Mouse (Mus musculus) ES-E14 (cell line): ENCODE measurements around the gene Arhgap31. TPM values are rescaled to one million over a fixed set of nuclear protein-coding genes. Genes with fewer than 3 reads are reported as not detected.

Experiments
- DNase-seq: peaks from one replicate; pipeline ENCODE4 v3.0.0-alpha.2; 2013; ENCODE audit warnings: low read depth, low spot score
- H3K27ac ChIP-seq: 2 replicates; pipeline ENCODE4 v1.5.1; 2012; ENCODE audit warnings: low read depth, mild to moderate bottlenecking, low read length, moderate library complexity, mixed read lengths; ENCODE audit not compliant: poor library complexity, insufficient read depth, severe bottlenecking
- H3K36me3 ChIP-seq: 2 replicates; pipeline ENCODE4 v1.6.1; 2012; ENCODE audit warnings: mild to moderate bottlenecking, low read length, moderate library complexity, mixed read lengths; ENCODE audit not compliant: control insufficient read depth, poor library complexity, insufficient read depth, severe bottlenecking
- H3K4me1 ChIP-seq, 2 experiments: fragments of 150-350 bp in 1 of 2; sonication (generic) in 1 of 2; 2 replicates each; pipeline ENCODE4 v1.6.1; 2012; ENCODE audit warnings: low read length in 2 of 2, mild to moderate bottlenecking in 1 of 2, mixed read lengths in 1 of 2; ENCODE audit not compliant: control insufficient read depth in 2 of 2, insufficient read depth in 2 of 2, poor library complexity in 1 of 2
- H3K4me3 ChIP-seq, 2 experiments: fragments of 150-350 bp in 1 of 2; sonication (generic) in 1 of 2; 2 replicates each; pipeline ENCODE4 v1.5.1; 2012; ENCODE audit warnings: low read length in 2 of 2, low read depth in 1 of 2, mild to moderate bottlenecking in 1 of 2, mixed read lengths in 1 of 2; ENCODE audit not compliant: insufficient read depth in 1 of 2, poor library complexity in 1 of 2, severe bottlenecking in 1 of 2
- H3K9ac ChIP-seq: 2 replicates; pipeline ENCODE4 v1.6.1; 2012; ENCODE audit warnings: low read depth, mild to moderate bottlenecking, low read length, mixed read lengths; ENCODE audit not compliant: poor library complexity, insufficient read depth, severe bottlenecking
- H3K9me3 ChIP-seq: fragments of 150-350 bp; sonication (generic); 2 replicates; pipeline ENCODE4 v1.6.1; 2012; ENCODE audit warnings: low read depth, mild to moderate bottlenecking, low read length; ENCODE audit not compliant: control insufficient read depth, insufficient read depth
- CHD2 ChIP-seq: IDR thresholded peaks from 2 replicates; pipeline ENCODE4 v1.6.1; 2014; ENCODE audit warnings: mild to moderate bottlenecking, low read depth, low read length, inconsistent platforms
- HCFC1 ChIP-seq: IDR thresholded peaks from 2 replicates; pipeline ENCODE4 v1.6.1; 2012; ENCODE audit warnings: low read length, inconsistent platforms, borderline replicate concordance; ENCODE audit not compliant: insufficient read depth
- MAFK ChIP-seq: IDR thresholded peaks from 2 replicates; pipeline ENCODE4 v1.6.1; 2014; ENCODE audit warnings: mild to moderate bottlenecking, low read depth, low read length, inconsistent platforms; ENCODE audit not compliant: insufficient read depth
- ZC3H11A ChIP-seq: IDR thresholded peaks from 2 replicates; pipeline ENCODE4 v1.6.1; 2012; ENCODE audit warnings: low read depth, mild to moderate bottlenecking, inconsistent platforms, low read length, borderline replicate concordance
- ZNF384 ChIP-seq: IDR thresholded peaks from 2 replicates; pipeline ENCODE4 v1.6.1; 2012; ENCODE audit warnings: low read depth, low read length, inconsistent platforms
- in situ Hi-C, 2 experiments: fragments of 600-800 bp; cut with MboI; formaldehyde crosslinking; loops; one replicate each; pipeline ENCODE4 v1.15.1; 2025; ENCODE audit warnings: low sequenced_read_pairs in 2 of 2, inconsistent platforms in 1 of 2; ENCODE audit not compliant: unreplicated experiment in 2 of 2
- total RNA-seq: library from RNA; depleted of rRNA; stranded (reverse); fragments of 300-350 nt; gene quantifications from 2 replicates; pipeline ENCODE4 v1.2.3, GENCODE M21; 2012; rRNA removed

Arhgap31 gene
- total RNA-seq = 0.48 and 1.0 TPM in 2 replicates

DNA sequence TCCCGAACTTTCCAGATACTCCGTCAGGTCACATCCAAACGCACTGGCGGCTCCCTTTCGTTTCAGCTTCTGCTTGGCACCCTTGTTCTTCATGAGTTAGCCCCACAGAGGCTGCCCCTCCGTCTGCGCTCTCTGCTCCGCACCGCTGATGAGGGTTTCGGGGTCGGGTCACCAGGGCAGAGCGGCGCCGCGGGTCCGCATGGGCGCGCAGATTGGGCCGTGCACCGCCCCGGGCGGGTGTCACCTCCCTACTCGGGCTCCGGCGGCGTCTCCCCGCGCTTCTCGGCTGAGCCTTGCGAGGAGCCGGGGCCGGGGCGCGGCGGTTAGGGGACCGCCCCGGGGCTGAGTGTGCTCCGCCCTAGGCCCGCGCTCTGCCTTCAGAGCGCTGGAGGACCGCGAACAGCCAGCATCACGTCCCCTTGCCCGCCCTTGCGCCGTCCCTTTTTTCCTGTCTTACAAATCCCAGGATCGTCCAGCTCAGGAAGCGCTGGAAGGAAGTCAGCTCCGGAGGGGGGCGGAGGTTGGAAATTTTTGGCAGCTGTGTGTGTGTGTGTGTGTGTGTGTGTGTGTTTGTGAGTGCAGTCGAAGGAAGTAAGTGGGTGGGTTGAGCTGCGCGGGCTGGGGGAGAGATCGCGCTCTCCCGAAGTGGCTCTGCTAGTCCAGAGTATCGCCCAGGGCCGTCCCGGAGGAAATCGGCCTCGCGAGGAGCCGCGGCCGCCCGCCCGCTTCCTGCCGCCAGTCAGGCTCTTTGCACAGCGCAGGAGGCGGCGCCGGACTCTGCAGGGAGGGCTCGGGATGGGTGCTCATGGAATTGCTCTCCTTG lies at the start of gene Arhgap31:
Arhgap31 (minus strand) TSS at position 694 of the 823 bp plus-strand sequence.
- Histone ChIP-seq H3K27ac (no peak within 1 kb of the TSS), H3K9ac (peak within 1 kb of the TSS; percentile 66), H3K4me1 (no peaks in the 10 kb centered on the region), H3K4me3 (peak within 1 kb of the TSS; percentile 59 to 60), H3K36me3 (no peaks in the 10 kb centered on the region), H3K9me3 (no peaks in the 10 kb centered on the region)
- peak; percentile 38 for DNase-seq
- in situ Hi-C loops = no loop called here
- TF ChIP-seq HCFC1 (no peak), MAFK (no peak), ZC3H11A (no peak), ZNF384 (no peak), CHD2 (no peak)

DNA sequence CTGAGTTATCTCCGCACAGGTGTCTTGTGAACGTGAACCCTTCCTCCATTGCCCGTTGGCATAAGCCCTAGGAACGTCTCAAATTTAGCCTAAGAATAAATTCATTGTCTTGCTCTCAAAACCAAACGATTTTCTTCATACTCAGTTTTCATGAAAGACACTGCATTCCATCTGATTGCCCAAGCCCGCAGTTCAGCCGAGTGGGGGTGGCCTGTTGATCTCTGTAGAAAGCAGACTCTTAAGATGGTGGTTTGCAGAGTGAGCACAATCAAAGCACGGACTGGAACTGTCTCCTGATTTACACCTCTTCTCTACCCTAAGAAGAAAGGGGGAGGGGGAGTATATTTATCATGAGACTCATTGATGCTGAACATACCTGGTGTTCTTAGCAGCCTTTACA lies 49.3 kb upstream of the Arhgap31 start:
- H3K4me3 ChIP-seq = no peak overlapping the region
- TF ChIP-seq ZC3H11A (no peak), HCFC1 (no peak), CHD2 (no peak), MAFK (no peak), ZNF384 (no peak)
- no peak overlapping the region for H3K27ac ChIP-seq
- H3K4me1 ChIP-seq = no peaks in the 10 kb centered on the region
- no peak for DNase-seq
- H3K9ac ChIP-seq = no peak overlapping the region
- peaks cover 2% of the 10 kb centered on the region; the same call in 1 of the 2 replicates for H3K36me3 ChIP-seq
- in situ Hi-C loops = no loop called here
- H3K9me3 ChIP-seq = no peaks in the 10 kb centered on the region

GRCm38 (mm10) chr16:38761972-38762371 lies 48.9 kb upstream of the Arhgap31 start:
- no peak for DNase-seq
- in situ Hi-C loops = no loop called here
- peaks cover 2% of the 10 kb centered on the region; the same call in 1 of the 2 replicates for H3K36me3 ChIP-seq

GRCm38 (mm10) chr16:38760834-38761375 lies 47.8 kb upstream of the Arhgap31 start:
- no peak overlapping the region for H3K9ac ChIP-seq
- H3K36me3 ChIP-seq = peaks cover 2% of the 10 kb centered on the region; the same call in 1 of the 2 replicates
- TF ChIP-seq MAFK = no peak
- TF ChIP-seq ZNF384 = no peak
- no peak for TF ChIP-seq ZC3H11A
- TF ChIP-seq CHD2 = no peak
- TF ChIP-seq HCFC1 = no peak
- no peak overlapping the region for H3K27ac ChIP-seq
- no peaks in the 10 kb centered on the region for H3K9me3 ChIP-seq
- no peak overlapping the region for H3K4me3 ChIP-seq
- no peaks in the 10 kb centered on the region for H3K4me1 ChIP-seq
- no peak for DNase-seq
- in situ Hi-C loops = no loop called here

More at GRCm38 (mm10) chr16:38761972-38762371, 48.9 kb upstream of the Arhgap31 start:
- no peaks in the 10 kb centered on the region for H3K9me3 ChIP-seq
- no peaks in the 10 kb centered on the region for H3K4me1 ChIP-seq
- no peak for TF ChIP-seq HCFC1
- no peak for TF ChIP-seq ZC3H11A
- TF ChIP-seq CHD2 = no peak
- H3K4me3 ChIP-seq = no peak overlapping the region
- H3K27ac ChIP-seq = no peak overlapping the region
- H3K9ac ChIP-seq = no peak overlapping the region
